Mouse (Mus musculus): ENCODE measurements at regions not wholly inside any gene's neighbourhood (a gene's known extent, or its start where the extent isn't known, plus 50 kb on each side); places are given as distances from the start of the nearest gene placed in this dataset.

DNA sequence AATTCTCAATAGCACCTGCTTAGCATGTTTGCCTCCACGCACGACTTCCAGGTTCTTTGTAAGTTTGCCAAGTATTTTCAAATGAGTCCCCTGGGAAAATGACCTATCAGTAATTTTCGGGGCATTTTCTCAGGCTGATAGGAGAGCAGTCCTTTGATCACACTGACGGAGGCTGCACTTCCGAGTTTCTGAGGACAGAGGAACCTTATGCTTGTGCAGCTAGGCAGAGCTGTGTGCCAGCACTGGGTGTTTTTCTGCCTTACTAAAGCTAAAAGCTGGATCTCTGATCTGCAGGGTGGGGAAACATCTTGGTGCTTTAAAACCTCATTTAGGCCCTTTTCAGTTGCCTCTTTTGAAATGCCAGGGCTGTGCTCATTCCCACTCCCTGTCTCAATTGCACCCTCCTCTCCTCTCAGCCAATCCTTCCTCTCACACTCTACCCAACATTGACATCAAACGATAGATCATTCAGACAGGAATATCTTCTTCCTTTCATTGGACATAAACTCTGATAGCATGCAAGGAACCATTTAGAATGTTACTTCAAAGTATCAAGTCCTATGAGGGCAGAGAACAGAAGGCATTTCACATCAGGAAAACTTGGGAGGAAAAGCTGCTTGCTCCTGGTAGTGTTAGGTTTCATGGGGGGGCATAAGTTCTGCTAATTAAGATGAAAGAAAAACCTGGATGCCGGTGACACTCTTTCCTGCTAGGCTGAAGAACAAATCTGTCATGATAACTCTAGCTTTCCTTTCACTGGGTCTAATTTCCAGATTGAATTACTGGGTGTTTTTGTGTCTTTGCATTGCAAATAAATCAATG, 95.3 kb downstream of the Lurap1l start:
- no peak for ATAC-seq (replicated peaks; ENCODE audit: low FRiP score, low TSS enrichment, poor library complexity, severe bottlenecking)

DNA sequence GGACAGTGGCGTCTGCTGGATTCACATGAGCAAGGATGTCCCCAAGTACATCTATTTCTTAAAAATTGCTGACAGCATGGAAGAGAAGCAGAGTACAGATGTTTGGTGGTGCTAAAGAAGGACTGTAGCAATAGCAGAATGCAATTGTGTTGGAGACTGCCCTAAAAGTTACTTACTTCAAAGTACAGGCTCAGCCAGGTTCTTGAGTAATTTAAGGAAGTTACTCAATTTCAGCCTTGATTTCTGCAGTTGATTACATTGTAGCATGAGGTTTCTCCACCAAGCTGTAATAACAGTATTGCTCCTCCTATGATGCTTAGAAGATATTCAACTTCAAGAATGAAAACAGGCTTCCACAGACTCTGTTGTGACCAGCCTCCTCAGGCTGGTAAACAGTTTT, 96.1 kb downstream of the Lurap1l start:
- ATAC-seq (replicated peaks; ENCODE audit: low FRiP score, low TSS enrichment, poor library complexity, severe bottlenecking), result no peak

DNA sequence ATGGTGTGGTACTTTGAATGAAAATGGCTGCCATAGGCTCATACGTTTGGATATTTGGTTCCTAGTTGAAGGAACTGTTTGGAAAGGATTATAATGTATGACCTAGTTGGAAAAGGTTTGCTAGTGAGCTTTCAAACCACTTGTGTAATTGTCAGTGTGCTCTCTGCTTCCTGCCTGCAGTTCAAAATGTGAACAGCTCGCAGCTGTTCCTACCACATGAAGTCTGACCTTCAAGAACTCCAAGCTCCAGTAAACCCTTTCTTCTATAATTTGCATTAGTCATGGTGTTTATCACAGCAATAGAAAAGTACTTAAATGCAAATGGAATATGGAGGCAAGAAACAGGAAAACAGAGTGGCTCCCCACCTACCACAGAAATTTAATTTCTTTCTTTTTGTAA, 111.4 kb downstream of the Lurap1l start:
- no peak for ATAC-seq (replicated peaks; ENCODE audit: low FRiP score, low TSS enrichment, poor library complexity, severe bottlenecking)

DNA sequence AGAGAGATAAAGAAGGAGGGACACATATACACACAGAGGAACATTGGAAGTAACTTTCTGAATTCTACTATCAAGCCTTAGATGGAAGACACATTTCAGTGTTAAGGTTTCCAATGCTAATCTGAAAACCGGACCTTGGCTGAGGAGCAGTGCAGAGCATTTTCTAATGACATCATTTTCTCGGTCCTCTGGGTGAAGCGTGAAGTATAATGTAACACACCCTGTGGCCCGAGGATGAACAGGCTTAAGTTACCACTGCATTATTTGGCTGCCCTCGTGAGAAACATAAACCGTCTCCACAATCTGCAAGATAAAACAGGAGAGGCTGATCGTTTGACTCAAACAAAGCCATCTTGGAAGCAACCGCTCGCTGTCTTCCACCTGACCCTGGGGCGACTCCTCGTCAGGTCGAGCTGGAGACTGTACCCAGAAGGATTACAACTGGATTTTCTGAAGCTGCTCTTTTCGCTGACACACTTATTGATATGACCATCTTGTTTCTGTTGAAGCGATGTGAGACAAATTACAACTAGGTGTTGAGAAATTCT, 113.1 kb downstream of the Lurap1l start:
- no peak for ATAC-seq (replicated peaks; ENCODE audit: low FRiP score, low TSS enrichment, poor library complexity, severe bottlenecking)

DNA sequence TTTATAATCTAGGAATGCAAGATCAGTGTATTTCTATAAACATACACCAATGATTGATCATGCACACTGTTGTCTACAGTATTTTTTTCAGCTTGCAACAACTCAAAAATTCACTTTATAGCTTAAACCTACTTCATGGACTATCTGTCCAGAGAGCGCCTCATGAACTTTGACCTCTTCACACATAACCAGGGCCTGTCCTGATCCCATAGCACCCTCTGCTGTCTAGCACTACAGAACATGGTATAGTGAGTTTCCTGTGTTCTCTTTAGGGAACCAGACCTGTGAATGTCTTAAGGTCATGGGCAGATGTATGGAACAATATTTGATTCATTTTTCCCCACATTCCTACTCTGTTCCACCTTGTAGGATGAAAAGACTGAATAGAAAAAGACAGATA, 117.1 kb downstream of the Lurap1l start:
- no peak for ATAC-seq (replicated peaks; ENCODE audit: low FRiP score, low TSS enrichment, poor library complexity, severe bottlenecking)

DNA sequence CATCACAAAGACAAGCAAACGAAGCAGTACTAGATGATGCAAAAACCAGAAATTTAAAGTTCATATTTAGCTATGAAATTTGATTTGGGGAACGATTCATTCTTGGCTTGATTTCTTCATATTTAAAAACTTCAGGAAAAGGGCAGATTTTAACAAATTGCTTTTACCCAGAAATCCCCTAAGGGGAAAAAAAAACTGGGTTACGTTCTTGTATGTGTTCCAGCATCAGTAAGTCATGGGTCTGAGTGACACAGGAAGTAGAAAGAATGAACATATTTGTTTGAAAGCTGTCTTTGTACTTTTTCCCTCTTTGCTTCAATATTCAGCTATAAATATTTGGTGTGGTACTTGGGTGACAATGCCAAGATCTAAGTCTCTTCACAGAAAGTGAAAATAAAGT, 120.2 kb downstream of the Lurap1l start:
- ATAC-seq (replicated peaks; ENCODE audit: low FRiP score, low TSS enrichment, poor library complexity, severe bottlenecking), result no peak

DNA sequence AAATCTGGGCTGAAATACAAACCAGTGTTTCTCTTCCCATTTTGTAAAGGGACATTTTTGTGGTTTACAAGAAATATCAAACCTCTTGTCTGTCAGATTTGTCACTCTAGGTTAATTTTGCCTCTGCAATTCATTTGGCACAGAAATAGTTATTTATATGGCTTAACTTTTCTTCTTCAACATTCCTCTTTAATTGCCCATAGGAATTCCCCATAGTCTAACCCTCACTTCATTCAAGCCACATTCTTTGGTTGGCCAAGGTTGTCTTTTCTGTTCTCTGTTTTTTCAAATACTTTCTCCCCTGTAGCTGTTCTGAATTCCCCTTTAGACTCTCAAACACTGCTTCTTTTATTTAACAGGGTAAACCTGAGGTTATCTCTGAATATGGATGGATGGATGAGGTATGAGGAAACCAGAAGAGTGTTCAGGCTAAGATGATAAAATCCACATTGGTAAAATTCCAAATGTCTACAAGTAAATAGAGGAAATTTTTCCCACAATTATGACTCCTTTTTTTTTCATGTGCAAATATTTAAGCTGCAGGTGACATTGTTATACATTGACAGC, 127.0 kb downstream of the Lurap1l start:
- no peak for ATAC-seq (replicated peaks; ENCODE audit: low FRiP score, low TSS enrichment, poor library complexity, severe bottlenecking)

DNA sequence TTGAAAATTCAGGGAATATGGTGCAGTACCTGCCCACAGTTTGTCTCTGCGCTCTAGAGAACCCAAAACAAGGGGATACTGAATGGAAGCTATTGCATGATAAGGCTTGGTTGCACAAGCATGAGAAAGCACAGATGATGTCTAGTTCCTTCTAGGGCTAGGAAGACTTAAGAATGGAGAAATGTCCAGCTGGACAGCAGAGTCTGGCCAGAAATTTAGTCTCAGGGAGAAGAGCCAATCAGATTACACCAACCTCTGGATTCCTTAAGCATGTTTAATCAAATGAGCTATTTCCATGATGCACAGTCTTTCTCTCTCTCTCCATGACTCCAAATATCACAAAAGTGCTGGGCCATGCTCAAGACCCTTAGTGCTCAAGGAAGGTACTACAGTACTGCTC, 147.8 kb downstream of the Lurap1l start:
- no peak for ATAC-seq (replicated peaks; ENCODE audit: low FRiP score, low TSS enrichment, poor library complexity, severe bottlenecking)

DNA sequence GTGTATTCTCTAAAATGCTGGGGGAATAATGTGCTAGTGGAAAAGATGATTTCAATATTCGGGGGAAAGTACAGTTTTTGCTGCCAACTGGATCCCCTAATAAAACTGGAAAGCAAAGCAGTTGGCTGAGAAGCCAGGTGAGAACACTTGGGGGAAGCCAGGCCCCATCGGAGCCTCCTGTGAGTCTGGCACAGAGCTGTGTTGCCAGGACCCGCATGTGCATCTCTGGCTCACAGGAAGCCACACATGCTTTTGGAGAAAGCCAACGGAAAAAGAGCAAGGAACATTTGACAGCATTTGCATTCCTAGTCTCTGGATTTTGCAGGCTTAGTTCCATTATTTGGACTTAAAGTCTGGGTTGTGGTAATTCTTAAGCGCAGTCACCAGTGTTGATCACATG, 148.4 kb downstream of the Lurap1l start:
- ATAC-seq (replicated peaks; ENCODE audit: low FRiP score, low TSS enrichment, poor library complexity, severe bottlenecking), result no peak

DNA sequence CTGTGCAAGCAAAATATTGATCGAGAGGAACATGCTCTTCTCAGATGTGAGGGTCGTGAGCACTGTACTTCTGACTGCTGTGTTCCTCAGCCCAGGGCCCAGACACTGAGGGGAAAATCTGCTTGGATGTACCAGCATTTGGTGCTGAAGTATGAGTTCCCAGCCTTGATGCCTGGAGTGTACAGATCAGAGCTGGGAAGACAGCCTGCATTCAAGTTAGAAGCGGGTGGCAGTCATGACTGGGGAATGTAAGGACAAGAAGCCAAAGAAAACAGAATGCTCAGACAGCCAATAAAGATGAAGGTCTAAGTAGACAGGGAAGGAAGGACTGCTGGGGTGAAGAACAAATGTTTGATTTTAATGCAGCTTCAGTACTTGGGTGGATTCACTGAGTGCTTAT, 148.9 kb downstream of the Lurap1l start:
- ATAC-seq (replicated peaks; ENCODE audit: low FRiP score, low TSS enrichment, poor library complexity, severe bottlenecking), result no peak

DNA sequence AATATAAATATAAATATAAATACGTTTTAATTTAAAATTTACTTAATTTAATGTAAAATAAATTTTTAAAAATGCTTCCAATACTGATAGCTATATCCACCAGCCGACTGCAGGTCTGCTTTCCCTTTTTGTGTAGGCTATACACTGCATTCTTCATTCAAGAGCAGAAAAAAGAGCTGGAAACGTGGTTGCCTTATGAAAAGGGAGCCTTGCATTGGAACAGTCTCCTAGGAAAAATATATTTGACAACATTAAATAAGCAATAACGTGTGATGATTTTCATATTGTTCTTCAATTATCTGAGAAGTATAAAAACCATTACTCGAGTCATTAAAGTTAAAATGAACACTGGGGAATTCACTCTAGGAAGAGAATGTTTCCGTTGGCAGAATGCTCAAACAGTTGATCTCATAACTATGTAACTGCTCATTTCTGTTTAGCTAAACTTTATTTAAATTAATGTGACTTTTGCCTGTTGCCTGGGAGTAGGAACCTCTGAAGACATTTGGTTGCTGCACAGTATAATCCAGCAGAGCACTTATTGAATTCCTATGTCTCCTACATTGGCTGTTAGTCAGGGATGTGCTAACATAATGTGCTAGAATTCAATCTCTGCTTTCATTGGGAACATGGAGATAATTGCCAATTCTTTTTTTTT, 172.0 kb downstream of the Lurap1l start:
- ATAC-seq (replicated peaks; ENCODE audit: low FRiP score, low TSS enrichment, poor library complexity, severe bottlenecking), result no peak

DNA sequence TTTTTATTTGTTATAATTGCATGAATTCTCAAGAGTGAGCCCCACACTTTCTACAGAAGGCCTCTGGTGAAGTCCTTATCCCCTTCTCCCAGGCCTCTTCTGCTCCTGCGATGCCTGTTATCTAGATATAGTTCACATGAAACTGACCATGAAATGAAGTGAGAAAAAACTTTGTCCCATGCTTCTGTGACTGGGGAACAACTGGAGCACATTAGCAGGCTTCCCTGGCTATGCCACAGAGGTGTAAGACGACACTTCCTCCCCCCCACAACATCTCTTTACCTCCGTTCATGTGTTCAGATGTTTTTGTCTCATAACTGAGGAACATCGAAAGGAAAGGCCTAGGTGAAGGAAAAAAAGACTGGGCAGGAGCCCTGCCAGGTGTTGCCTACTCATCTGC, 174.7 kb downstream of the Lurap1l start:
- ATAC-seq (replicated peaks; ENCODE audit: low FRiP score, low TSS enrichment, poor library complexity, severe bottlenecking), result no peak

DNA sequence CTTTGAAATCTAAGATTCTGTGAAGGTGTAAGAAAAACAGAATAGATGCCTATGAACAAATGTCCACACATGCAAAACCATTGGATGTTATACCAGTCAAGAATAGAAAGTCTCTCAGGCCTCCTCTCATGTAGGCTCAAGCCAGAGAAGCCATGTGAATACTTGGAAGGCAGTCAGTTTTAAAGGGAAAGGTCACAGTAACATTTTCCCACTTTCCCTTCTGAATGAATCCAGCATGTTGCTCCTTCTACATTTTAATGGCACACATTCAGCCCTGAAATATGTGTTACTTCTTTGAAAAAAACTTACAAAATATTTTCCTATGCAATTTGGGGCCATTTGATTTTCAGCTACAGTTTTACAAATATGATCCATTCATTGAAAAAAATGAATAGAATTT, 186.1 kb downstream of the Lurap1l start:
- ATAC-seq (replicated peaks; ENCODE audit: low FRiP score, low TSS enrichment, poor library complexity, severe bottlenecking), result no peak

DNA sequence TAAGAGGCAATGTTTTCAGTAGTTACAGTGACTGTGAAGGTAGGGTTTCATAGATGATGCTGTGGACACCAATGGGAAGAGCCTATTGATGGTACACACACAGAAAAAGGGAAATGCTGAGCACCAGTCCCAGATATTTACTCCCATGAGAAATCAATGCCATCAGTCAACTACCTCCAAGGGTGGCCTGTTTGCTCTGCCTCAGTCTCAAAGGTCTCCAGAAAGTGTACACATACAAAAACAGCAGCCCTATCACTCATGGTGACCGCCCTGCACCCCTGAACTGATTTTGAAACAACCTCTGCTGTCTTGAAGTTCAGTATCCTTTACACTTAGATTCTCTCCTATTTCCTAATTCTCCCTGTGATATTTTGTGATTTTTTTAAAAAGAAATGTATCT, 187.2 kb downstream of the Lurap1l start:
- no peak for ATAC-seq (replicated peaks; ENCODE audit: low FRiP score, low TSS enrichment, poor library complexity, severe bottlenecking)

DNA sequence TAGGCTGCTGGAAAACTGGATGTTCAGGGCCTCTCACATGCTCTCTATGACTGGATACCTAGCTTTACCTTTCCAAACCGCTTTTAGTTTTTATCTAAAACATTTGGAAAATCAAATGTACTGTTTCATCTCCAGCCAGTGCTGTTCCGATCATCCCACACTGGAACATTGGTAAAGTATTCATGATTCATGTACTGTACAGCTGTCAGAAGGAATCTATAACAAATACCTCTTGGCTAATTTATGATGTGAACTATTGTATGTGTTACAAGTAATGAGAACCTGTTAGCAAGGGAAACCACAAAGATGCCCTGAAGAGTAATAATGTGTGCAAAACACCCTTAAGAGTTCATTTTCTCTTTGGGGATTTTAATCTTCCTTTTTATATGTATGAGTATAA, 190.6 kb downstream of the Lurap1l start:
- ATAC-seq (replicated peaks; ENCODE audit: low FRiP score, low TSS enrichment, poor library complexity, severe bottlenecking), result no peak

DNA sequence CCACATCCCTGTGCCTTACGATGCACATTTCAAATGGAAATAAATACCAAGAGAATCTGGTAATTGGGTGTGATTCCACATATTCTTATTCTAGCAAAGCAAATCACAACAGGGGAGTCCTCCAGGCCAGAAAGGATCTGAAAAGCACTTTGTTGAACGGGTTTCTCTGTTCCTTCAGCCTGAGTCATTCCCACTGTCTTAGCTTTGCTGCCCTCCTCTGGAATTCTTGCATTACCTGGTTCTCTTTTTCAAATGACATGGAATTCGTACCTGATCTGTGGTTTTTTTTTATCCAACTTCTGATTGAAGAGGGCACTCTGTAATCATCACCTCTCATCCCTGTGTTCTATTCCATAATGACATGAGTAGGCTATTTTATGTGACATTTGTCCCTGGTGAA, 200.9 kb downstream of the Lurap1l start:
- no peak for ATAC-seq (replicated peaks; ENCODE audit: low FRiP score, low TSS enrichment, poor library complexity, severe bottlenecking)

DNA sequence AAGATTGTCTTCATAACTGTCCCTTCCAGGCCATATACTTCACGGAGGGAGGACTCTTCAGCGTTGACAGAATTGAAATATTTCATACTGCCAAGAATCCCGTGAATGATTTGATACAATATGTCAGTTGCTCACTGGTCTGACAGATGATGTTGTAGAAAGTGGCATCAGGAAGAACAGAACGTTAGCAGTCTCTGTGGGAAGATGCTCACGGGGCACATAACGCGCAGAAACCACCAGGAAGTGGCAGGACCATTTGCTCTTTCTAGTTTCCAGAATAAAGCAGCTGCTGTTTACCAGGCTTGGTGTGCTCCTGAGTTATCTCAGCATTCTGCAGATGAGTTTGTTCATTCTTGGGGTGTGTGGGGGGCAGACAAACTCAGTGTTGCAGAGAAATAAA, 206.0 kb downstream of the Lurap1l start:
- no peak for ATAC-seq (replicated peaks; ENCODE audit: low FRiP score, low TSS enrichment, poor library complexity, severe bottlenecking)

DNA sequence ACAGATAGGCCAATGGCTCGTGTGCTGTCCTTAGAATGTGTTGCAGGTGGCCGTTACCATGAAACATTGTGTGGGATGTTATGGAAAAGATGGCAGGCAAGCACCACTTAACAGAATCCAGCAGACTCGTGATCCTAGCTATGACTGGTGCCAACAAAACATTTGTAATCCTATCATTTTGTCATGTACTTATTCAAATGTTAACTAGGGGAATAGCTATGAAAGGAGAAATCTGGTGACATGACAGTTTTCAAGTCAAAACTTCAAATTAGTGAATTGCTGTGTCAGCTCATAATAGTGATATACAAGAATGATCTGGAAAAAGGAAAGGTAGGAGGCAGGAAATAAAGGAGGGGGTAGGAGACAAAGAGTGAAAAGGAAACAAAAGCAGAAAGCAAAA, 213.7 kb downstream of the Lurap1l start:
- ATAC-seq (replicated peaks; ENCODE audit: low FRiP score, low TSS enrichment, poor library complexity, severe bottlenecking), result no peak

DNA sequence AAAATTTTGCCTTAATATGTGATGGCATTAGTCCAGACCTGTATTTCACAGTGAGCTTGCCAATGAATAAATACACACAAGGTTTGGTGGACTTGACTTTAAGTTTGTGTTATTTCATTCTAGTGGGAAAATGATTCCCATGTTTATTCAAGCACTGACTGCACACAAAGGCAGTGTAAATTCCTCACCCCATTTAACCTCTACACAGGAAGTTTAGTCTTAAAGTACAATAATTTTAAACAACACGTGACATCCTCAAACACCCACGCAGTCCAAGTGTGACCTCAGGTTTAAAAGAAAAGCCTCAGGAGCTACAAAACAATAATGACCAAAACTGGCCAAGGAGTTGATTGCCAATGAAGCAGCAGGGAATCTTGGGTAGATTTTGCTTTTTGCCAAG, 219.4 kb downstream of the Lurap1l start:
- no peak for ATAC-seq (replicated peaks; ENCODE audit: low FRiP score, low TSS enrichment, poor library complexity, severe bottlenecking)

DNA sequence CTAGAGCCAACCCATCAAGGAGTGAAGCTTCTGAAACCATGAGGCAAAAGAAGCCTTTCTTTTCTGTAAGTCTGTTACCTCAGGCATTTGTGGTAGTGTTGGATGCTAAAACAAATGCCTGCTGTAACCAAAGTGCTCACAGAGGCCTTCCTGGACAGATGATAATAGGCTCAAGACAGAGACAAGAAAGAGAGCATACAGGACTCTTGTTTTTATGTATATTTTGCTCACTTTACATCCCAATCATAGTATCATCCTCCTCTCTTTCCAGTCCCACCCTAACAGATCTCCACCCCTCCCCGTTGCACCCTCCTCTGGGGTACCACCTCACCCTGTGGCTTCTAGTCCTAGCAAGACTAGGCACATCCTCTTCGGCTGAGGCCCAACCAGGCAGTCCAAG, 262.7 kb downstream of the Lurap1l start:
- no peak for ATAC-seq (replicated peaks; ENCODE audit: low FRiP score, low TSS enrichment, poor library complexity, severe bottlenecking)
